Mouse (Mus musculus) intestine, embryonic 15.5 days (tissue): ENCODE results near the gene Erich3. TPM values are rescaled to one million over a fixed set of nuclear protein-coding genes. Genes with fewer than 3 reads are reported as not detected.

Source experiments
- ATAC-seq: fragments of 200-750 bp; cut with Nextera tagmentation; 2 replicates; pipeline ENCODE4 v1.8.0; 2017; ENCODE audit warnings: moderate TSS enrichment, moderate library complexity
- H3K27ac ChIP-seq: fragments of 300-500 bp; sonication (generic); 2 replicates; pipeline ENCODE4 v1.5.1; 2015; ENCODE audit warnings: mild to moderate bottlenecking, inconsistent platforms
- H3K27me3 ChIP-seq: fragments of 300-500 bp; sonication (generic); replicated peaks from 2 replicates; pipeline ENCODE4 v1.6.1; 2015; ENCODE audit warnings: inconsistent platforms
- H3K36me3 ChIP-seq: fragments of 300-500 bp; sonication (generic); 2 replicates; pipeline ENCODE4 v1.6.1; 2015; ENCODE audit warnings: inconsistent platforms
- H3K4me1 ChIP-seq: fragments of 300-500 bp; sonication (generic); replicated peaks from 2 replicates; pipeline ENCODE4 v1.6.1; 2015; ENCODE audit warnings: inconsistent platforms
- H3K4me2 ChIP-seq: fragments of 300-500 bp; sonication (generic); replicated peaks from 2 replicates; pipeline ENCODE4 v1.6.1; 2015; ENCODE audit warnings: mild to moderate bottlenecking, inconsistent platforms
- H3K4me3 ChIP-seq: fragments of 300-500 bp; sonication (generic); replicated peaks from 2 replicates; pipeline ENCODE4 v1.5.1; 2015; ENCODE audit warnings: inconsistent platforms
- H3K9ac ChIP-seq: fragments of 300-500 bp; sonication (generic); 2 replicates; pipeline ENCODE4 v1.6.1; 2015; ENCODE audit warnings: inconsistent platforms
- H3K9me3 ChIP-seq: fragments of 300-500 bp; sonication (generic); 2 replicates; pipeline ENCODE4 v1.6.1; 2016; ENCODE audit warnings: inconsistent platforms
- WGBS: fragments of 180-500 bp; shearing (Covaris S2); methylation state at CpG from one replicate; pipeline ENCODE4 v1.1.7; 2015; 5-methylcytosine and 5-hydroxymethylcytosine counted together
- polyA plus RNA-seq: library from polyadenylated mRNA; unstranded; fragments of >200 nt; fragmentation: Nextera tagmentation; extraction: Ambion mirVana; gene quantifications from 2 replicates; pipeline ENCODE4 v1.2.1, GENCODE M21; 2015

Erich3 gene
- polyA plus RNA-seq, 1 experiment from 2014 or later = 0.20 TPM

- Histone ChIP-seq H3K27ac (no peak overlapping the region), H3K4me1 (no peaks in the 10 kb centered on the region), H3K9ac (no peak overlapping the region), H3K4me3 (no peak overlapping the region), H3K9me3 (no peaks in the 10 kb centered on the region), H3K36me3 (no peaks in the 10 kb centered on the region), H3K4me2 (no peak overlapping the region), H3K27me3 (no peaks in the 10 kb centered on the region)
- ATAC-seq = peak; percentile 90
- 43% methylated on average over 19 of the region's 19 CpGs for WGBS
Observed at GRCm38 (mm10) chr3:154816801-154817625, 153.4 kb downstream of the Erich3 start.

Other genes with a start within 250 kb of the Erich3 start
- 27.5 and 29.7 TPM in 2 replicates for gene Cryz, start 67.1 kb upstream of the Erich3 start, polyA plus RNA-seq
- gene Tyw3, start 66.8 kb upstream of the Erich3 start, polyA plus RNA-seq = 10.9 and 11.4 TPM in 2 replicates